Mouse (Mus musculus): Measurements from ENCODE around the gene Rpn2.

Gene Rpn2

GRCm38 (mm10) chr2:157353183-157353582, 74.4 kb downstream of the Rpn2 start:
- no peak for DNase-seq (ENCODE audit: low spot score)

DNA sequence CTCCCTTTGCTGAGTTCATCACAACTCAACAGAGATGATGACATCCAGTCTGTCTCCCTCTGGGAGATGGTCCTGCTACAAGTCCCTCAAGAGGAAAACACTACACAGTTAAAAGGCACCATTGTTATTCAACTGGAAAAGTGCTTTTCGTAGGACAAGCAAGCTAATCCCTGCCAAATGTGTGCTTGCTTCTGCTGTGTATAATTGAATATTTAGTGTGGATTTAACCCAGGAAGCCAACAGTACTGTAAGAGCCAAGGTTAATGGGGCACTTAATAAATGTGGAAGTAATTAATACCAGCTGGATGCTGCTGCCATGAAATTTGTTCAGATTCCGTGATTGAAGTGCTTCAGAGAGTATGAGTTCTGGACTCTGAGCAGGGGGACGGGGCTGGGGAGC, 75.3 kb downstream of the Rpn2 start:
- no peak for DNase-seq (ENCODE audit: low spot score)

DNA sequence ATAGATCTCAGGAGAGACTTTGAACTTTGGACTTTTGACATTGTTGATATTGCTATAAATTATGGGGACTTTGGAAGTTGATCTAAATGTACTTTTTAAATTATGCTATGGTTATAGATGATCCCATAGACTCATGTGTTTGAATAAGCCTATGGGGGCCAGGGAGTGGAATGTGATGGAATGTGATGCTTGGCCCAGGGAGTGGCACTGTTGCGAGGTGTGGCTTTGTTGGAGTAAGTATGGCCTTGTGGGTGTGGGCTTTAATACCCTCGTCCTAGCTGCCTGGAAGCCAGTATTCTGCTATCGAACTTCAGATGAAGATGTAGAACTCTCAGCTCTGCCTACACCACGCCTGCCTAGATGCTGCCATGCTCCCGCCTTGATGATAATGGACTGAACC, 81.2 kb downstream of the Rpn2 start:
- DNase-seq (ENCODE audit: low spot score): no peak

DNA sequence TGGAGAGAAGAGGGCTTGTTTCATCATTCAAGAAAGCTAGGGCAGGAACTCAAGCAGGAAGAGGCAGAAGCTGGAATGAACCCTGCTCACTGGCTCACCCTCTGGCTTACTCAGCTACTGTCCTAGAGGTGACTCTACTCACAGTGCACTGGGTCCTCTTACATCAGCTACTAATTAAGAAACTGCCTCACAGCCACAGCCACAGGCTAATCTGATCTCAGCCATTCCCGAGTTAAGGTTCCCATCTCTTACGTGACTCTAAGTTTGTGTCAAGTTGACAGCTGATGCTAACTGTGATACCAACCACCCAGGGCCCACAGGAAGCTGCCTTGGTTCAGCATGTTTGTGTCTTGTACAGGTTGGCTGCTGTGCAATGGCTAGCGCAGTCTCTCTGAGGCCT, 84.2 kb downstream of the Rpn2 start:
- DNase-seq (ENCODE audit: low spot score): peak; percentile 86

GRCm38 (mm10) chr2:157366762-157367161, 87.9 kb downstream of the Rpn2 start:
- DNase-seq (ENCODE audit: low spot score): no peak

- DNase-seq (ENCODE audit: low spot score): peak; percentile 91
Measured at GRCm38 (mm10) chr2:157367184-157367893, 88.5 kb downstream of the Rpn2 start, which contains the start of gene Manbal. Gene Manbal (plus strand): TSS chr2:157367594.

DNA sequence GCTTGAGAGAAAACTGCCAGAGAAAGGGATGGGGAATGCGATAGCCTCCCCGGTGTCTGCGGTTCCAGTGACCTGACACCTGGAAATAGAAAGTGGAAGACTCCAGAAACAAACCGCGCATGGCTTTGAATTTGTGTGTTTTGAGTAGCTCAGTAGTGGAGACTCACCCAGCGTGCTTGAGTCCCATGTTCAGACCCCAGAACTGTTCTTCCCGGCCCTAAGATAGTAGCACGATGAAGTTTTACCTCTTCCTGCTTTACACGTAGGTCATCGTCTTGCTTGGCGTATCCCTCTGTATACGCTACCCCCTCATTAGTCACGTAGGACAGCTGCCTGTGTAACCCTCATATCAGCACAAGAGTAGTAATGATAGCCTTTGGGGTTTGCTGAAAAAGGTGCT, 89.2 kb downstream of the Rpn2 start:
- DNase-seq (ENCODE audit: low spot score): no peak

DNA sequence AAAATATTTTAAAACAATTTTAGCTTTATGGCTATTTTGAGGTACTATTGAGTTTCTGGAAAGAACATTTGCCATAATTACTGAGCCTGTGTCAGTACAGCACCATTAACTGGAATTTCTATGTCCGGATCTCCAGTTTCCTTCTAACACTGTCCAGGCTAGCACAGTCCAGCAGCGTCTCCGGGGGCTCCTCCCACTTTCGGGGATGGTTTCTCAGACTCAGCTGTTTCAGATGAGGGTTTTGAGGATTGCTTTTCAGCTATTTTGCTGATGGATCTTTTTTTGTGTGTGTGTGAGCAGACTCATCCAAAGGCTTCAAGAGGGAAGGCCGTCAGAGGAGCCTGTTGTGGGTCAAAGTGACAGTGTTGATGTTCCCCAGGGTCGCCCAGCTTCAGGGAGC, 92.9 kb downstream of the Rpn2 start:
- no peak for DNase-seq (ENCODE audit: low spot score)

GRCm38 (mm10) chr2:157373681-157374080, 94.9 kb downstream of the Rpn2 start:
- no peak for DNase-seq (ENCODE audit: low spot score)

DNA sequence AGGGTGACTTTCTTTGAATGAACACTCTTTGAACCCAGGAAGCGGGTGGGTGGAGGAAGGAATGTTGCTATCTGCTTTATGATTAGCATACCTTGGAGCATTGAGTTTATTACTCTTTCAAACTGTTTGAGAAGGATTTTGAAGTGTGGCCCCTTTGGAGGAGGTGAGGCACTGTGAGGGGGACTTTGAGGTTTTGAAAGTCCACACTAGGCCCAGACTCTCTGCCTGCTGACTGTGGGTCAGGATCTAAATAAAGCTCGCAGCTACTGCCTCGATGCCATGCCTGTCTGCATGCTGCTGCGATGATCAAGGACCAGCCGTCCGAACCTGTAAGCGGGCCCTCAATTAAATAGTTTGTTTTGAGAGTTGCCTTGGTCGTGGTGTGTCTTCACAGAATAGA, 96.2 kb downstream of the Rpn2 start:
- DNase-seq (ENCODE audit: low spot score): no peak

All from adipocyte (in vitro differentiated cells).